Mouse (Mus musculus): ENCODE results near the gene C1ra. TPM values are rescaled to one million over a fixed set of nuclear protein-coding genes. Genes with fewer than 3 reads are reported as not detected.
"Not testable (repeated sequence)": the region's sequence is repeated elsewhere in the genome, so short reads cannot be mapped to it uniquely, and the experiment has no call there.

C1ra gene
- polyA plus RNA-seq, 1 experiment from 2014 or later, result 5.1 TPM

DNA sequence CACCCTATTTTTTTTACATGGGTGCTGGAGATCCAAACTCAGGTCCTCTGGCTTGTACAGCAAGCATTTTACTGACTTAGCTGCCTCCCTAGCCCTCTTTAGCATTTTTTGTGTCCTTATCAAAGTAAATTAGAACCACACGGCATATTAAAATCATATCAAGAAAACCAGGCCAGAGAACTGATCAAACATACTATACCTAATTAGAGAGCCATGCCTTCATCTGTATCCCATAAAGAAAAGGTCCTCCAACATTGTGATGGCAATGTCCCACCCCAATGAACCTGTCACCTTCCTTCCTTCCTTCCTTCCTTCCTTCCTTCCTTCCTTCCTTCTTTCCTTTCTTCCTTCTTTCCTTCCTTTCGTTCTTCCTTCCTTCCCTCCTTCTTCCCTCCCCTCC, 43.8 kb downstream of the C1ra start:
- not testable (repeated sequence) for ATAC-seq; H3K4me1 ChIP-seq (ENCODE audit: control insufficient read depth, insufficient read depth, low read length); H3K36me3 ChIP-seq (ENCODE audit: control insufficient read depth, insufficient read depth, low read length); H3K4me3 ChIP-seq (ENCODE audit: low read length); H3K9ac ChIP-seq (ENCODE audit: low read depth, low read length); H3K27ac ChIP-seq (ENCODE audit: low read length); H3K4me2 ChIP-seq (ENCODE audit: low read depth, low read length); H3K27me3 ChIP-seq (replicated peaks; ENCODE audit: control insufficient read depth, insufficient read depth, low read length); H3K9me3 ChIP-seq (ENCODE audit: control insufficient read depth, low read length)
- WGBS, result 83% methylated on average over 2 of the region's 2 CpGs

GRCm38 (mm10) chr6:124561156-124561555, 49.0 kb downstream of the C1ra start:
- H3K4me2 ChIP-seq (ENCODE audit: low read depth, low read length); H3K27me3 ChIP-seq (replicated peaks; ENCODE audit: control insufficient read depth, insufficient read depth, low read length); H3K4me3 ChIP-seq (ENCODE audit: low read length); H3K9ac ChIP-seq (ENCODE audit: low read depth, low read length); H3K27ac ChIP-seq (ENCODE audit: low read length); H3K9me3 ChIP-seq (ENCODE audit: control insufficient read depth, low read length); H3K36me3 ChIP-seq (ENCODE audit: control insufficient read depth, insufficient read depth, low read length); H3K4me1 ChIP-seq (ENCODE audit: control insufficient read depth, insufficient read depth, low read length); ATAC-seq: not testable (repeated sequence)
- 88% methylated on average over 4 of the region's 4 CpGs for WGBS

DNA sequence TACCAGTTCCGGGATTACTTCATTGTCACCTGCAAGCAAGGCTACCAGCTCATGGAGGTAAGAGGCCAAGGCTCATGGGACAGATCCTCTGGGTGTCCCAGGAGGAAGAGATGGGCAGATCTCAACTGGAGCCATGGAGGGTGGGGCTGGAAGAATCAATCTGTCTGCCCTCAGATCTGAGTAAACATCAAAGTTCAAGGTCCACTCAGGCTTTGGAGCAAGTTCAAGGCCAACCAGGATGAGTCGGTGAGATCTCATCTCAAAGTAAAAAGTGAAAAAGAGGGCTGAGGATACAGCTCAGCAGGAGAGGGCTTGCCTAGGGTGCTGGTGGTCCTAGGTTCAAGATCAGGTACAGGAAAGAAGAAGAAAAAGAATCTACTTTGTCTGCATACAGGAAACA, 49.4 kb downstream of the C1ra start:
- not testable (repeated sequence) for H3K4me3 ChIP-seq (ENCODE audit: low read length); H3K27me3 ChIP-seq (replicated peaks; ENCODE audit: control insufficient read depth, insufficient read depth, low read length); H3K9ac ChIP-seq (ENCODE audit: low read depth, low read length); H3K36me3 ChIP-seq (ENCODE audit: control insufficient read depth, insufficient read depth, low read length); H3K4me1 ChIP-seq (ENCODE audit: control insufficient read depth, insufficient read depth, low read length); H3K27ac ChIP-seq (ENCODE audit: low read length); ATAC-seq; H3K9me3 ChIP-seq (ENCODE audit: control insufficient read depth, low read length); H3K4me2 ChIP-seq (ENCODE audit: low read depth, low read length)
- WGBS, result 96% methylated on average over 2 of the region's 2 CpGs

GRCm38 (mm10) chr6:124570026-124570425, 57.8 kb downstream of the C1ra start, which contains the start of gene C1rb:
C1rb (plus strand) TSS chr6:124570294.
- no peaks in the 10 kb centered on the region for H3K4me1 ChIP-seq (ENCODE audit: control insufficient read depth, insufficient read depth, low read length)
- no peak for ATAC-seq
- H3K27me3 ChIP-seq (replicated peaks; ENCODE audit: control insufficient read depth, insufficient read depth, low read length), result no peaks in the 10 kb centered on the region
- H3K4me2 ChIP-seq (ENCODE audit: low read depth, low read length), result no peak within 1 kb of the TSS
- no peaks in the 10 kb centered on the region for H3K36me3 ChIP-seq (ENCODE audit: control insufficient read depth, insufficient read depth, low read length)
- H3K4me3 ChIP-seq (ENCODE audit: low read length), result no peak within 1 kb of the TSS
- H3K9me3 ChIP-seq (ENCODE audit: control insufficient read depth, low read length), result no peaks in the 10 kb centered on the region
- H3K9ac ChIP-seq (ENCODE audit: low read depth, low read length), result no peak within 1 kb of the TSS
- no peak within 1 kb of the TSS for H3K27ac ChIP-seq (ENCODE audit: low read length)
- WGBS, result 4% methylated on average over 8 of the region's 8 CpGs

Other genes with a start within 250 kb of the C1ra start
- gene Cd163, start 207.7 kb upstream of the C1ra start, polyA plus RNA-seq (2015; fragmentation: Nextera tagmentation; extraction: Ambion mirVana), result 0.43 and 0.49 TPM in 2 replicates
- gene Pex5, start 97.3 kb upstream of the C1ra start, polyA plus RNA-seq (2015; fragmentation: Nextera tagmentation; extraction: Ambion mirVana), result 47.4 and 48.5 TPM in 2 replicates
- gene Clstn3, start 47.6 kb upstream of the C1ra start, polyA plus RNA-seq (2015; fragmentation: Nextera tagmentation; extraction: Ambion mirVana), result 3.5 and 4.1 TPM in 2 replicates
- 3.0 and 3.5 TPM in 2 replicates for gene C1rl, start 19.3 kb upstream of the C1ra start, polyA plus RNA-seq (2015; fragmentation: Nextera tagmentation; extraction: Ambion mirVana)
- gene C1s1, start 30.0 kb downstream of the C1ra start, polyA plus RNA-seq (2015; fragmentation: Nextera tagmentation; extraction: Ambion mirVana), result 6.3 and 6.6 TPM in 2 replicates
- not detected in 2 replicates for gene C1rb, start 57.9 kb downstream of the C1ra start, polyA plus RNA-seq (2015; fragmentation: Nextera tagmentation; extraction: Ambion mirVana)
- gene C1s2, start 123.7 kb downstream of the C1ra start, polyA plus RNA-seq (2015; fragmentation: Nextera tagmentation; extraction: Ambion mirVana), result 0.06 TPM in 1 of 2 replicates, not detected in the other
- 195 and 219 TPM in 2 replicates for gene Lpcat3, start 150.6 kb downstream of the C1ra start, polyA plus RNA-seq (2015; fragmentation: Nextera tagmentation; extraction: Ambion mirVana)
- 202 and 222 TPM in 2 replicates for gene Emg1, start 199.8 kb downstream of the C1ra start, polyA plus RNA-seq (2015; fragmentation: Nextera tagmentation; extraction: Ambion mirVana)
- 471 and 489 TPM in 2 replicates for gene Phb2, start 199.9 kb downstream of the C1ra start, polyA plus RNA-seq (2015; fragmentation: Nextera tagmentation; extraction: Ambion mirVana)
- 20.4 and 22.5 TPM in 2 replicates for gene Ptpn6, start 226.3 kb downstream of the C1ra start, polyA plus RNA-seq (2015; fragmentation: Nextera tagmentation; extraction: Ambion mirVana)
- 309 and 334 TPM in 2 replicates for gene Grcc10, start 229.0 kb downstream of the C1ra start, polyA plus RNA-seq (2015; fragmentation: Nextera tagmentation; extraction: Ambion mirVana)
- gene Gm45234, start 243.6 kb downstream of the C1ra start, polyA plus RNA-seq (2015; fragmentation: Nextera tagmentation; extraction: Ambion mirVana), result not detected in 2 replicates
- 8.3 and 8.8 TPM in 2 replicates for gene Atn1, start 244.1 kb downstream of the C1ra start, polyA plus RNA-seq (2015; fragmentation: Nextera tagmentation; extraction: Ambion mirVana)